Mouse (Mus musculus): ENCODE data around the gene Reep3.

The Reep3 gene

DNA sequence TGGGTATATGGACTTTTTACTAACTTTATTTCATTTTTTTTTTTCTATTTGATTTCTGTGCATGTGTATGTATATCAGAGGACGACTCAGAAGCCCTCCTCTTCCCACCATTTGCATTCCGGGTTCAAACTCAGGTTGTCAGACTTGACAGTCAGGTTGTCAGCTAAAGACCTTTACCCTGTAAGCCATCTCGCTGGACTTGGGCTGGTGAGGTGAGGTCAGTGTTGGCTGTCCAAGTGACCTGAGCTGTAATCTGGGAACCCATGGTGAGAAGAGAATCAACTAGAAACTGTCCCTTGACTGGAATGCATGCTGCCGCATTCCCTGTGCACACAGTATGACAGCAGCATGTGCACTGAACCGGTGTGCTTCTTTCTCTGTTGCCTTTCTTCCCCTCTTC, 12.9 kb upstream of the Reep3 start:
- no peak for DNase-seq

GRCm38 (mm10) chr10:67108096-67108495, 11.4 kb upstream of the Reep3 start:
- no peak for DNase-seq

DNA sequence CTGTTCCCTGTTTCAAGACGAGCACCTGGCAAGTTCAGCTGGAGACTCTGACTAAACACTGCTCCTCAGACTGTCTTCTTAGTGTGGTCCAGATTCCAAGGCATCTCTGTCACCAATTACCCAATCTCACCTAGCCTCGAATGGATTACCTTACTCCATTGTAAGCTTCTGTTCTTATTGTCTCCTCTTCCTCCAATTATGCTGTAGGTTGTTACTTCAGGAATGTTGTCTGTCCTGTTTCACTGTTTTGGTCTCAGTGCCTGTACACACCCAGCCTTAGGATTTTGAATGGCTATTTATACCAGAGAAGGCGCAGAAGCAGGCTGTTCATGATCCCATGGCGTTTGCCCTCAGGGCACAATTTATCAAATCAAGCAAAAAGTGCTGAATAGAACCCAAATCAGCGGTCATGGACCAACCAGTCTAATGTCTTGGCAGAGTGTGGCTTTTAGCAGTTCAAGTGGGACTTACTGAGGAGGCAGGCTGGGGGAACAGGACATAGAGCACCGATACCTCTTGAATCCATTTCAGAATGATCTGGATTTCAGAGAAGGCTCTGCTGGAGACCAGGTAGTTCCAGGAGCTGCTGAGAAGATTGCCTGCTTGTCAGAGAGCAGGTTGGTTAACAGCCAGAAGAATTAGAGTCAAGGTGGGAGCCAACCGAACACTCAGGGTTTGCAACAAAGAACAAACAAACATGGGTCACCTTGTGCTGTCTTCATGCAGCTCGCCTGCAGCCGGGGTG, 10.4 kb upstream of the Reep3 start:
- DNase-seq, result peak; percentile 23

- no peak for DNase-seq
Measured at GRCm38 (mm10) chr10:67106400-67106799, 9.7 kb upstream of the Reep3 start.

- no peak for DNase-seq
Measured at GRCm38 (mm10) chr10:67105331-67106217, 8.8 kb upstream of the Reep3 start.

DNA sequence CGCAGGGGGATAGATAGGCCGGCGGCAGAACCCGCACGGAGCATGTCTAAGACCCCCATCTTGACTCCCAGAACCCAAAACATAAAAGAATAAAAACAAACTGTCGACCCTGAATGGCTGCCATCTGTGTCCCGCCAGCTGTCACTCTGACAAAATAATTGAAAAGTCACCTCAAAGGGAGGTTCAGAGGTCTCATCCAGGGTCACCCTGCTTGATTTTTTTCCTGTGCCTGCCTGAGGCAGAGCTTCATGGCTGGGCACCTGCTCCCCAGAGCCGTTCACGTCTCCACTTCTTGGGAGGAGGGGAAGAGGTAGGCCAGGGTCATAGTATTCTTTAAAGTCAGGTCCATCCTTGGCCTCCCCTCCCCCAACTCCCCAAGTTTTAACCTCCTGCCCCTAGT, 7.8 kb upstream of the Reep3 start:
- DNase-seq, result no peak

DNA sequence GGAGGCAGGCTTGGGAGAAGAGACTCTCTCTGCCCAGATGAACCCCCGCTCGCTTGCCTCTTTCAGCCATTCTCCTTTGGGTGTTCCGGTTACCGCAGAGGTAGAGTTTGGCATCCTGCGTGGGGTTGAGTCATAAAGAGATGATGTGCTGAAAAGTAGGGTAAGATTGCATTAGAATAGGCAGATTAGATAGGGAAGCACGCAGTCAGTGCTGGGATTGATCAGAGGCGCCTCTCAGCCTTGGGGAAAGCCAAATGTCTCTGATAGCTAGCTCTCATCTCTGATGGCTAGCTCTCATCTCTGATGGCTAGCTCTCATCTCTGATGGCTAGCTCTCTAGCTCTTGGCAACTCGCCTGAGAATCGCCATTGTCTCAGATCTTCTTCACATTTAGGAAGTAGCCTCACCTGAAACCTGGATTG, 4.1 kb upstream of the Reep3 start:
- DNase-seq, result peak; percentile 26

- peak; percentile 63 for DNase-seq
Measured at GRCm38 (mm10) chr10:67100011-67100661, 3.4 kb upstream of the Reep3 start.

GRCm38 (mm10) chr10:67099183-67099929, 2.6 kb upstream of the Reep3 start:
- no peak for DNase-seq

DNA sequence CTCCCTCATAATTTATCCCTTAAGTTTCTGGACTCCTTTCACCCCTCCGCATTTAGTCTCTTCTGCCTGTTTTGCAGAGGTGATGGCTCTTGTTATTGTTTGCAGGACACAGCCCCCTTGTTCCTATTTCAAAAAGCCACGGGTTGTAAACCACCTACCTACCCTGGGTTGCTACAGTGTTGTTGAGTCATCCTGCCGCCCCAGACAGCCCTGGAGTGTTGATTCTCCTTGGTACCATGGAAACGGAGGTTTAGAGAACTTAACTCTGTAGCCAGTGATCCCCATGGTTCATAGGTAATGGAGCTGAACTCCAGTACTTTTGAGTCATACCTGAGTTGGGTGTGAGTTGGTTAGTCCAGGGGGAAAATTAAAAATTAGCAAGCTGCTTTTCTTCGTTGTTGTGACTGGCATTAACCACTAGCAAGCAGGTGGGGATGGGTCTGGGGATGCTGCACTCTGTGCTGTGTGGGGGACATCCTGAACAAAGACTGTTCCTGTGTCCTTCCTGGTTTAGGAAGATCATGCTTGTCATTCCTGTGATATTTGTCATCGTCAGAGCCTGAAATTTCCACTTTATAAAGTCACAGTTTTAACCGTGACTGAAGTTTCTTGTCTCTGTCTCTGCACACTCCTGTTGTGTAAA, 1.8 kb upstream of the Reep3 start:
- DNase-seq, result peak; percentile 67

- peak; percentile 79 for DNase-seq
Measured at GRCm38 (mm10) chr10:67097437-67098150, 849 bp upstream of the Reep3 start.

DNA sequence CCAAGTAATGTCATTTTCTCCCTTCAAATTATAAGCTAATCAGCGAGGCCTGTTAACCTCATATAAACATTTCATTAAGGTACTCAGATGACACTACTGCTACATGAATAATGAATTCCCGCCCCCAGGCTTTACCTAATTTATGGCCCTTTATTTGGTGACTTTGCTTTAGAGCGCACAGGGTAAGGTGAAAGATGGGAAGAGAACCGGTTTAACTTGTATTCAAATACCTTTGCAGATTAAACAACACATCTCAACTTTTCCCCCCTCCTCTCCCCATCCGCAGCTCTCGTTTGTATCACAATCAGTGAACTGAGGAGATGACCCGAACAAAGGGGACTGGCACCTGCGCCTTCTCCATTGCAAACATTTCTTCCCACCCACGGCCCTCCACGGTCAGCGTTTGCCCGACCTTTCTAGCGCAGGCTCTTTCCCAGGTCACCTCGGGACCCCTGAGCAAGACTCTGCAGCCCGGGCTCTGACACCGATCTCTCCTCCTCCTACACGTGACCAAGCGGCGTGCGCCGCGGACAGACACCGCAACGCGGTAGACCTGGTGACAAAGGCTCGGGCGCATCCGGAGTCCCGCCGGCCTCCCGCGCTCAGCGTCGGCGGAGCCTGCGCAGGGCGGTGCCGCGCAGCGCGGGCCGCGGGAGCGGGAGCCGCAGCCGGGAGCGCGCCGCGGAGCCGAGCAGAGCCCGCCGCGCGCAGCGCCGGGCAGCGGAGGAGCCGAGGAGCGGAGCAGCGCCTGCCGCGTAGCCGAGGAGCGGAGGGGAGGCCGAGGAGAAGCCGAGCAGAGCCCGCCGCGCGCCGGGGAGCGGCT, 736 bp downstream of the Reep3 start, which contains the start of gene Jmjd1c:
Jmjd1c (plus strand) TSS at position 328 of the 823 bp plus-strand sequence.
- peak; percentile 74 for DNase-seq

GRCm38 (mm10) chr10:67094922-67095321, 1.8 kb downstream of the Reep3 start:
- DNase-seq, result no peak

GRCm38 (mm10) chr10:67090611-67091010, 6.1 kb downstream of the Reep3 start:
- no peak for DNase-seq

DNA sequence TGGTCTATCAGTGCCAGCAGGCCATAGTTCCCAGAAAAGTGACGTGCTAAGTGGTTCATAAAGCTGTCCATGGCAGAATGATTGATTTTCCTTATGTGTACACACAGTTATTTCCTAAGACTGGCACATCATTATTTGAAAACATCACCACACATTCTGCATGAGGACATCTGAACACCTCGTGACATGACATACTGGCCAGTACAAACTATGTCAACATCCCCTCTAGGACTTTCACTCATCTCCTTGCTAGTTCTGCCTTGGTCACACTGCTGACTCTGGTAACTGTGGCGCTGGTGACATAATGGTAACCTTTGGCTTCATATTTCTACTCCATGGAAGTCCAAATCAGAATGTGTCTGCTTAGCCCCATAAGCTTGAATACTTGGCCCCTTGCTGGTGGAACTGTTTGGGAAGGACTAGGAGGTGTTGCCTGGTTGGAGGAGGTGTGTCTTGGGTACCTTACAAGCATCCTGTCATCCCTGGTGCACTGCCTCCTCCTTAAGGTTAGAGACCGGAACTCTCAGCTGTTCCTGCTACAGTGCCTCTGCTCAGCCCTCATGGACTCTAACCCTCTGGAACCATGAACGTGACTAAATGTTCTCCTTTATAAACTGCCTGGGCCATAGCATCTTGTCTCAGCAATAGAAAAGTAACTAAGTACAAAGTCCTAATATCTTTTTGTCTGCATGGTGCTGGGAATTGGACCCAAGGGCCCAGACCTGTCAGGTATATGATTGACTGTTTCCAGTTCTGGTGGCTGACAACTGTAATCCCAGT, 9.1 kb downstream of the Reep3 start:
- DNase-seq, result peak; percentile 54

- no peak for DNase-seq
Measured at GRCm38 (mm10) chr10:67085916-67086315, 10.8 kb downstream of the Reep3 start.

GRCm38 (mm10) chr10:67085124-67085523, 11.6 kb downstream of the Reep3 start:
- DNase-seq, result no peak

- no peak for DNase-seq
Measured at GRCm38 (mm10) chr10:67083446-67084166, 13.1 kb downstream of the Reep3 start.

DNA sequence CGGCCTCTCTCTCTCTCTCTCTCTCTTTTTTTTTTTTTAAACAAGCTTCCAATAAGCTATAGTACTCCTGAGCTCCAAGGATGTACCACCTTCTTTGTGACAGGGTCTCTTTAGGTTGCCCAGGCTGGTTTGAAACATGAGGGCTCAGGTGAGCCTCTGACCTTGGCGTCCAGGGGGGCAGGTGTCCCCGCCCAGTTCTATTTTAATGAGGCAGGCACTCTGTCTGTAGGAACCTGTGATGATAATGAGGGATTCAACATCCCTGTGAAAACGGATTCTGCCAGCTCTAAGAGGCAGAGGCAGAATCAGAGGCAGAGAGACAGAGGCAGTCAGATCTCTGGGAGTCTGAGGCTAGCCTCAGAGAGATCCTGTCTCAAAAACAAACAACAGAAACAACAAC, 14.2 kb downstream of the Reep3 start:
- DNase-seq, result no peak
